Mouse (Mus musculus): Measurements from ENCODE around the gene Zfp91. TPM values are rescaled to one million over a fixed set of nuclear protein-coding genes. Genes with fewer than 3 reads are reported as not detected.

Zfp91 gene
- polyA plus RNA-seq (2015; fragmentation: Nextera tagmentation; extraction: Ambion mirVana), result 15.1 and 15.9 TPM in 2 replicates

DNA sequence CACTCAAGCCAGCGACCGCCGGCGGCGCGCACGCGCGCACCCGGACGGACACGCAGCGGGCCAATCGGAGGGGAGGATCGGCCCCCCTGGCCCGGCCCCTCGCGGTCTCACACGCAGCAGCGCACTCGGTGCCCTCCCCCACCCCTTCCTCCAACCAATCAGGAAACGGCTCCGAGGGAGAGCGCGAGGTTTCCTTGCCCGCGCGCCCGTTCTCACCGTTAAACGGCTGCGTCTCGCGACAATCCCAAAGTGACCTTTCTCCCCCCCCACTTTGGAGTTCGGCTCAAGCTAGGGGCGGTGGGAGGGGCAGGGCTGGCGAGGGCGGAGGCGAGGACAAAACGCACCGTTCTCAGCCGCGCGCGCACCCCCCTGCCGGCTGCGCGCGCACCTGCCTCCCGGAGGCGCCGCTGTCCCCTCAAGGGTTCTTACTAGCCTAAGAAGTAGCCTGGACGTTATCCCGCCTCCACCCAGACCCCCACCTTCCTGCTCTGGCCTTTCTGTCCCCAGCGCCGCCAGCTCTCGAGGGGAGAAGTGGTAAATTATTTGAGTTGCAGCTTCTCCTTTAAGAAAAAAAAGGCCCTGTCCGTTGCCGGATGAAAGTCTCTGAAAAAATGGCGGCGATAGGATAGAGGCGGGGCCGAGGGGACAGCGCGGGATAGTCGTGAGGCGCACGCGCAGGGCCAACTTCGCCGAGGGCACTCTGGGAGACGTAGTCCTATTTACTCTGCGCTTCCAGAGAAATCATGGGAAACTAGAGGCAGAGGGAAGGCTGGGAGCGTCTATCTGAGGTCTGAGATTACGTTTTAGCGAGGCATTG is at the start of gene Zfp91, which contains the start of gene Lpxn:
Gene Zfp91 (minus strand): TSS at position 616 of the 817 bp plus-strand sequence.
Gene Lpxn (plus strand): TSS at position 683 of the 817 bp plus-strand sequence.
- Histone ChIP-seq H3K9me3 (replicated peaks) (no peaks in the 10 kb centered on the region), H3K4me2 (peak within 1 kb of the TSS; percentile 80), H3K27ac (peak within 1 kb of the TSS; percentile 100), H3K36me3 (no peaks in the 10 kb centered on the region), H3K4me3 (replicated peaks) (peak within 1 kb of the TSS; percentile 96), H3K4me1 (peaks cover 5% of the 10 kb centered on the region; the same call in 1 of the 2 replicates), H3K9ac (peak within 1 kb of the TSS; percentile 99), H3K27me3 (no peaks in the 10 kb centered on the region)
- under 1% methylated on average over 68 of the region's 76 CpGs for WGBS
- ATAC-seq (replicated peaks; ENCODE audit: low FRiP score), result peak; percentile 96

- H3K36me3 ChIP-seq, result no peaks in the 10 kb centered on the region
- ATAC-seq (replicated peaks; ENCODE audit: low FRiP score), result no peak
- no peak overlapping the region for H3K4me2 ChIP-seq
- H3K27me3 ChIP-seq, result no peaks in the 10 kb centered on the region
- 77% methylated on average over 1 of the region's 1 CpGs for WGBS
- H3K4me1 ChIP-seq, result no peaks in the 10 kb centered on the region
- H3K9me3 ChIP-seq (replicated peaks), result no peaks in the 10 kb centered on the region
- H3K27ac ChIP-seq, result no peak overlapping the region
- no peak overlapping the region for H3K4me3 ChIP-seq (replicated peaks)
- no peak overlapping the region for H3K9ac ChIP-seq
These were observed 42.6 kb upstream of the Zfp91 start for GRCm38 (mm10) chr19:12838507-12838906.

GRCm38 (mm10) chr19:12833625-12834024 is 37.7 kb upstream of the Zfp91 start:
- ATAC-seq (replicated peaks; ENCODE audit: low FRiP score), result no peak

GRCm38 (mm10) chr19:12831559-12831958 is 35.6 kb upstream of the Zfp91 start:
- WGBS, result 59% methylated on average over 1 of the region's 1 CpGs
- Histone ChIP-seq H3K9ac (no peak overlapping the region), H3K36me3 (no peaks in the 10 kb centered on the region), H3K27me3 (no peaks in the 10 kb centered on the region), H3K4me1 (no peaks in the 10 kb centered on the region), H3K27ac (no peak overlapping the region), H3K4me2 (no peak overlapping the region), H3K9me3 (replicated peaks) (no peaks in the 10 kb centered on the region), H3K4me3 (replicated peaks) (no peak overlapping the region)
- ATAC-seq (replicated peaks; ENCODE audit: low FRiP score), result no peak

More at GRCm38 (mm10) chr19:12833625-12834024, 37.7 kb upstream of the Zfp91 start:
- H3K27ac ChIP-seq, result no peak overlapping the region
- no peaks in the 10 kb centered on the region for H3K27me3 ChIP-seq
- no peak overlapping the region for H3K4me3 ChIP-seq (replicated peaks)
- H3K36me3 ChIP-seq, result no peaks in the 10 kb centered on the region
- 74% methylated on average over 3 of the region's 3 CpGs for WGBS
- no peaks in the 10 kb centered on the region for H3K4me1 ChIP-seq
- no peaks in the 10 kb centered on the region for H3K9me3 ChIP-seq (replicated peaks)
- H3K9ac ChIP-seq, result no peak overlapping the region
- H3K4me2 ChIP-seq, result no peak overlapping the region

GRCm38 (mm10) chr19:12830823-12831430 is 35.0 kb upstream of the Zfp91 start:
- WGBS, result 70% methylated on average over 2 of the region's 2 CpGs
- Histone ChIP-seq H3K36me3 (no peaks in the 10 kb centered on the region), H3K4me2 (no peak overlapping the region), H3K9ac (no peak overlapping the region), H3K4me3 (replicated peaks) (no peak overlapping the region), H3K4me1 (no peaks in the 10 kb centered on the region), H3K27me3 (no peaks in the 10 kb centered on the region), H3K9me3 (replicated peaks) (no peaks in the 10 kb centered on the region), H3K27ac (no peak overlapping the region)
- ATAC-seq (replicated peaks; ENCODE audit: low FRiP score), result no peak

DNA sequence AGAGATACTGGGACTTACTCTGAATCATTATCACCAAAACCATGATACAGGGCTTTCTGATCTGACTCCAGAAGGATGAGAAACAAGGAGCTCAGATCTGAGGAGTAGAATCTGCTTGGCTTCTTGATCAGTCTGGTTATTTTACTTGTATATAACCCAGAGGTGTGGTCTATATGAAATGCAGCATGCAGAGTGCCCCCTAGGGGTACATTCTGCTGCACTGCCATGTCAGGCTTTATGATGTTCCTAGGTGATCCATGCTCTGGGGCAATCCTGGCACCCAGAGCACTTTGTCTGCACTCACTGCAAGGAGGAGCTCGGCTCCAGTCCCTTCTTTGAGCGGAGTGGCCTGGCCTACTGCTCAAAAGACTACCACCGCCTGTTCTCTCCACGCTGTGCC is 28.6 kb upstream of the Zfp91 start:
- 81% methylated on average over 4 of the region's 4 CpGs for WGBS
- Histone ChIP-seq H3K9me3 (replicated peaks) (no peaks in the 10 kb centered on the region), H3K4me1 (no peaks in the 10 kb centered on the region), H3K27ac (no peak overlapping the region), H3K4me2 (no peak overlapping the region), H3K9ac (no peak overlapping the region), H3K27me3 (no peaks in the 10 kb centered on the region), H3K36me3 (no peaks in the 10 kb centered on the region), H3K4me3 (replicated peaks) (no peak overlapping the region)
- ATAC-seq (replicated peaks; ENCODE audit: low FRiP score), result no peak

DNA sequence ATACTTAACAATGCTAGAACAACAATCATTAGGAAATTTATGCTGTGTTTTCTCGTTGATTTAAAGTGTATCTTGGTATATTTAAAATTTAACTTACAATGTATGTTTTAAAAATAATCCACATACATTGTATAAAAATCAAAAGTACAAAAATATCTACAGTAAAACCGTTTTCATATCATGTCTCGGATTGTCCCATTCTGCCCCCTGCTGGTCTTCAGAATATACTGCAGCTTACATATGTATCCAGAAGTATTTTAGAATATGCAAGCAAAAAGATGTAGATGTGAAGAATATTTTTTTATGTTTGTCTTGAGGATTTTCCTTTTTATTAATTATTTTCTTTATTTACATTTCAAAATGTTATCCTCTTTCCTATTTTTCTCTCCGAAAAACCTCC is 24.5 kb upstream of the Zfp91 start:
- no peak overlapping the region for H3K9ac ChIP-seq
- H3K4me1 ChIP-seq, result no peaks in the 10 kb centered on the region
- no peaks in the 10 kb centered on the region for H3K36me3 ChIP-seq
- no peak overlapping the region for H3K27ac ChIP-seq
- 30% methylated on average over 4 of the region's 4 CpGs for WGBS
- H3K4me2 ChIP-seq, result no peak overlapping the region
- no peak overlapping the region for H3K4me3 ChIP-seq (replicated peaks)
- no peaks in the 10 kb centered on the region for H3K9me3 ChIP-seq (replicated peaks)
- ATAC-seq (replicated peaks; ENCODE audit: low FRiP score), result no peak
- H3K27me3 ChIP-seq, result no peaks in the 10 kb centered on the region

- H3K27ac ChIP-seq, result no peak overlapping the region
- no peaks in the 10 kb centered on the region for H3K27me3 ChIP-seq
- no peaks in the 10 kb centered on the region for H3K9me3 ChIP-seq (replicated peaks)
- H3K4me2 ChIP-seq, result no peak overlapping the region
- H3K4me3 ChIP-seq (replicated peaks), result no peak overlapping the region
- no peaks in the 10 kb centered on the region for H3K4me1 ChIP-seq
- 84% methylated on average over 1 of the region's 1 CpGs for WGBS
- no peak overlapping the region for H3K9ac ChIP-seq
- no peaks in the 10 kb centered on the region for H3K36me3 ChIP-seq
- ATAC-seq (replicated peaks; ENCODE audit: low FRiP score), result no peak
These were observed 22.6 kb upstream of the Zfp91 start for GRCm38 (mm10) chr19:12818507-12818906.

- no peaks in the 10 kb centered on the region for H3K36me3 ChIP-seq
- no peak overlapping the region for H3K4me2 ChIP-seq
- H3K4me3 ChIP-seq (replicated peaks), result no peak overlapping the region
- H3K9ac ChIP-seq, result no peak overlapping the region
- WGBS, result 72% methylated on average over 1 of the region's 1 CpGs
- ATAC-seq (replicated peaks; ENCODE audit: low FRiP score), result no peak
- H3K9me3 ChIP-seq (replicated peaks), result no peaks in the 10 kb centered on the region
- H3K4me1 ChIP-seq, result no peaks in the 10 kb centered on the region
- no peaks in the 10 kb centered on the region for H3K27me3 ChIP-seq
- no peak overlapping the region for H3K27ac ChIP-seq
These were observed 18.0 kb upstream of the Zfp91 start for GRCm38 (mm10) chr19:12813883-12814282.

- Histone ChIP-seq H3K27me3 (no peaks in the 10 kb centered on the region), H3K4me3 (replicated peaks) (no peak overlapping the region), H3K4me2 (no peak overlapping the region), H3K27ac (0 out of 2 replicates have a peak overlapping the region, but pooled peaks have one; percentile 27), H3K9ac (no peak overlapping the region), H3K4me1 (no peaks in the 10 kb centered on the region), H3K9me3 (replicated peaks) (no peaks in the 10 kb centered on the region), H3K36me3 (no peaks in the 10 kb centered on the region)
- ATAC-seq (replicated peaks; ENCODE audit: low FRiP score), result no peak
- 76% methylated on average over 1 of the region's 1 CpGs for WGBS
These were observed 16.9 kb upstream of the Zfp91 start for GRCm38 (mm10) chr19:12812644-12813364.

GRCm38 (mm10) chr19:12806214-12806613 is 10.3 kb upstream of the Zfp91 start:
- H3K27me3 ChIP-seq, result no peaks in the 10 kb centered on the region
- H3K9me3 ChIP-seq (replicated peaks), result no peaks in the 10 kb centered on the region
- H3K4me1 ChIP-seq, result no peaks in the 10 kb centered on the region
- no peaks in the 10 kb centered on the region for H3K36me3 ChIP-seq
- no peak for ATAC-seq (replicated peaks; ENCODE audit: low FRiP score)
- no peak overlapping the region for H3K27ac ChIP-seq
- H3K9ac ChIP-seq, result no peak overlapping the region
- no peak overlapping the region for H3K4me3 ChIP-seq (replicated peaks)
- 69% methylated on average over 2 of the region's 2 CpGs for WGBS
- no peak overlapping the region for H3K4me2 ChIP-seq

DNA sequence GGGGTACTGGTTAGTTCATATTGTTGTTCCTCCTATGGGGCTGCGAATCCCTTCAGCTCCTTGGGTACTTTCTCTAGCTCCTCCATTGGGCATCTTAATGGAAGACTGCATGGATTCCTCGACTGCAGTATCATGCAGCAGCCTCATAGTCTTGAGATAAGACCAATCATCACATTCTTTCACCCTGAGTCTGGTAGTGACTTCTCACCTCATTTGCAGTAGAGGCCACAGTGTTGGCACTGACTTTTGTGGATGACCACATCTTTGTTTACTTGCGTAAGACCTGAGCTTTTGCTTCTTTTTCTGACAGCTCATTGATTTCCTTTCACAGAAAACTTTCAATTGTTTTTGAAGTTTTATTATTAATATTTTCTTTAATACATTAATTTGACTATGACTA is 9.8 kb upstream of the Zfp91 start:
- no peaks in the 10 kb centered on the region for H3K9me3 ChIP-seq (replicated peaks)
- ATAC-seq (replicated peaks; ENCODE audit: low FRiP score), result no peak
- no peak overlapping the region for H3K4me2 ChIP-seq
- no peak overlapping the region for H3K4me3 ChIP-seq (replicated peaks)
- H3K27ac ChIP-seq, result no peak overlapping the region
- H3K9ac ChIP-seq, result no peak overlapping the region
- H3K36me3 ChIP-seq, result no peaks in the 10 kb centered on the region
- 85% methylated on average over 3 of the region's 3 CpGs for WGBS
- H3K27me3 ChIP-seq, result no peaks in the 10 kb centered on the region
- H3K4me1 ChIP-seq, result no peaks in the 10 kb centered on the region
